Mouse (Mus musculus): Measurements from ENCODE around the gene Ddx6.

- TF ChIP-seq CTCF (IDR thresholded peaks at IDR 0.05; ENCODE audit: insufficient read depth, low read depth, low read length) (no peak), POLR2A (IDR thresholded peaks at IDR 0.05; ENCODE audit: insufficient read depth, low read depth, low read length) (no peak)
Observed at GRCm38 (mm10) chr9:44570939-44571382, 33.7 kb upstream of the Ddx6 start.
